Mouse (Mus musculus) midbrain, postnatal 0 days (tissue): ENCODE results near the gene Fam189a1. TPM values are rescaled to one million over a fixed set of nuclear protein-coding genes. Genes with fewer than 3 reads are reported as not detected.

Experiments used
- ATAC-seq: fragments of 200-750 bp; cut with Nextera tagmentation; 2 replicates; pipeline ENCODE4 v1.8.0; 2017; ENCODE audit warnings: moderate number of reproducible peaks, mild to moderate bottlenecking, moderate TSS enrichment, moderate library complexity; ENCODE audit not compliant: low FRiP score
- DNase-seq: peaks from one replicate; pipeline ENCODE4 v3.0.0-alpha.2; 2015; ENCODE audit warnings: low spot score
- H3K27ac ChIP-seq: fragments of 300-500 bp; sonication (generic); 2 replicates; pipeline ENCODE4 v1.5.1; 2014; ENCODE audit warnings: low read depth, mild to moderate bottlenecking, low read length, mixed read lengths
- H3K27me3 ChIP-seq: fragments of 300-500 bp; sonication (generic); 2 replicates; pipeline ENCODE4 v1.6.1; 2014; ENCODE audit warnings: low read length, control low read depth, mixed read lengths; ENCODE audit not compliant: insufficient read depth
- H3K36me3 ChIP-seq: fragments of 300-500 bp; sonication (generic); 2 replicates; pipeline ENCODE4 v1.6.1; 2014; ENCODE audit warnings: low read length, control low read depth, mixed read lengths; ENCODE audit not compliant: insufficient read depth
- H3K4me1 ChIP-seq: fragments of 300-500 bp; sonication (generic); 2 replicates; pipeline ENCODE4 v1.6.1; 2014; ENCODE audit warnings: mild to moderate bottlenecking, control low read depth, antibody characterized with exemption, low read length, mixed read lengths; ENCODE audit not compliant: insufficient read depth
- H3K4me2 ChIP-seq: fragments of 300-500 bp; sonication (generic); 2 replicates; pipeline ENCODE4 v1.6.1; 2014; ENCODE audit warnings: low read depth, mild to moderate bottlenecking, low read length, mixed read lengths; ENCODE audit not compliant: poor library complexity, severe bottlenecking
- H3K4me3 ChIP-seq: fragments of 300-500 bp; sonication (generic); 2 replicates; pipeline ENCODE4 v1.5.1; 2014; ENCODE audit warnings: low read depth, mild to moderate bottlenecking, low read length, moderate library complexity
- H3K9ac ChIP-seq: fragments of 300-500 bp; sonication (generic); replicated peaks from 2 replicates; pipeline ENCODE4 v1.6.1; 2014; ENCODE audit warnings: mild to moderate bottlenecking, low read length, moderate library complexity, mixed read lengths; ENCODE audit not compliant: poor library complexity, severe bottlenecking
- H3K9me3 ChIP-seq: fragments of 300-500 bp; sonication (generic); 2 replicates; pipeline ENCODE4 v1.6.1; 2016; ENCODE audit warnings: low read length, control low read depth
- CTCF ChIP-seq: IDR thresholded peaks from 2 replicates; pipeline ENCODE4 v1.5.1; 2016; ENCODE audit warnings: antibody characterized with exemption, mild to moderate bottlenecking
- WGBS: fragments of 180-500 bp; shearing (Covaris S2); extraction: QIAGEN DNeasy Blood & Tissue Kit; methylation state at CpG from one replicate; pipeline ENCODE4 v1.1.7; 2014; 5-methylcytosine and 5-hydroxymethylcytosine counted together
- polyA plus RNA-seq: library from polyadenylated mRNA; unstranded; fragments of >200 nt; fragmentation: Nextera tagmentation; extraction: Ambion mirVana; gene quantifications from 2 replicates; pipeline ENCODE4 v1.2.1, GENCODE M21; 2015
- total RNA-seq: library from RNA; depleted of rRNA; stranded (reverse); fragments of >200 nt; gene quantifications from 2 replicates; pipeline ENCODE4 v1.2.3, GENCODE M21; 2014

Gene Fam189a1
- total and polyA plus RNA-seq, 2 experiments from 2014 or later: 12.8 to 19.7 TPM

DNA sequence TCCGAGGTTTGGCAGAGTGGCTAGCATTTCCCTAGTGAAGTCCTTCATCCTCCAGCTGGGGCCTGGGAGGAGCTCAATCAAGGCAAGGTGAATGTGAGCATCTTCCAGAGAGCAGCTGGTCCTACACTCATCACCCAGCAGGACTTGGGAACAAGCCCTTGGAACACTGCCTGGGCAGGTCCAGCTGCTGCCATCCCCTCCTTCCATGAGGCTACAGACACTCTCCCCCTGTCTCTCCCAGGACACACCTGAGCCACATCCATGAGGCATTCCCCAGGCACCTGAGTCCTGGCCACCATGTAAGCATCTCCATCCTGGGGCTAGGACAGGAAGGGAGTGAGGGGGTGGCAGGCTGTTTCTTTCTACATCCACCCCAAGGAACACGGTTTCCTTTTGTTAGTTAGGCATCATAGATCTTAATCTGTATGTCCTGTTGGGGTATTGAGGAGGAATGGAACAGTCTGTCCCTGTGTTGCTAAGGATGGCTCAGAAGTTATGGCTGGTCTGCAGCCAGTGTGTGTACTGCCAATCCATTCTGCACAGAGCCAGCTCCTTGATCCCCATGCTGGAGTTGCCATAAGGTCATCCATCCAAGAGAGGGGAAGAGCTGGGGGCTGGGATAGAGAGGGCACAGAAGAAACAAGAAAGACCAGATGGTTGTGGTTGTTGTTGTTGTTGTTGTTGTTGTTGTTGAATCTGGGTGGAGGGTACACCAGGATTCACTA, 174.7 kb downstream of the Fam189a1 start:
- peak; percentile 38; the same call in 1 of the 2 replicates for ATAC-seq
- no peak overlapping the region for H3K27ac ChIP-seq

DNA sequence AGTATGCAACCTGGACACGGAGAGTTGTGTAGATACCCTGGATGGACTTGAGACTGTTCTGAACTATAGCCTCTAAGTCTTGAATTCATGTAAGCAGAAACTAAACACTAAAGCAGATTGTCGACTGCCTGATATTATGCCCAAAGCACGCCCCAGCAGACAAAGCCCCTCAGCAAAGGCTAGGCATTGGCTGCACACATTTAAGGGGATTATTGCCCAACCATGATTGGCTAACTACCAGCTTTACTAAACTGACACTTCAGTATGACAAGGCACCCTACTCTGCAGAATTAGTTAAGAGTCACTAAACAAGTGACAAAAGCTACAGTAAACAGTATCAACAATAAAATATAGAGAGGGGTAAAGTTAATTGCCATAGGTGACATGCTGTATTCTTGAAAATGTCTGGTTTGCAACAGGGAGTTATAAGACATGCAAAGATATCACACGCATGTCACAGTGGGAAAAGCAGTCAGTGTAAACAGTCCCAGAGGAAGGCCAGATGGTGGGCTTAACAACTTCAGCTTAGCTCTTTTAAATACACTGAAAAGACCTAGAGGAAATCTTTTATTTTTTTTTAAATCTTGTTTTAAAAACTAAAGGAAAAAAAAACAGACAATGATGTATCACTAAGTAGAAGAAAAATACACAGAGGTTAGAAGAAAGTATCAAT, 182.6 kb downstream of the Fam189a1 start:
- TF ChIP-seq CTCF: no peak

More for the DNA sequence above, 174.7 kb downstream of the Fam189a1 start:
- peak; percentile 80 for DNase-seq
- Histone ChIP-seq H3K4me2 (no peak overlapping the region), H3K4me3 (no peak overlapping the region), H3K9me3 (no peaks in the 10 kb centered on the region), H3K27me3 (no peaks in the 10 kb centered on the region), H3K4me1 (no peaks in the 10 kb centered on the region), H3K9ac (no peak overlapping the region), H3K36me3 (no peaks in the 10 kb centered on the region)
- 69% methylated on average over 2 of the region's 2 CpGs for WGBS
- TF ChIP-seq CTCF: no peak

DNA sequence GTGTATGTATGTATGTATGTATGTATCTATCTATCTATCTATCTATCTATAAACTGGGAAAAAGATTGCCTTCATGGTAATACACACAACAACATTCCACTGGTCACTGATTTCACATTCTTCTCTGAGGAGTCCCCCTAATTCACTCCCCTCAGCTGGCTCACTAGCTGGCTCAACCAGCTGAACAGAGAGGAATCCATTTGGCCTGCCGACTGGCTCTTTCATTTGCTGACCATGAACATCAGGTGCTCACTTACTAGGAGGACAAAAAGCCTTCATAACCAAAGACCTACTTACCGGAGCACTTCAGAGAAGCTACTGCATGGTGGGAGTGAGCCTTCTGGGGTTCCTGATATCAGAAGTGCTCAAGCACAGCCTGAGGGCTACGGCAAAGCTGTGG, 194.2 kb downstream of the Fam189a1 start:
- H3K27me3 ChIP-seq: no peaks in the 10 kb centered on the region
- TF ChIP-seq CTCF: no peak
- no peak overlapping the region for H3K9ac ChIP-seq
- no peak overlapping the region for H3K4me2 ChIP-seq
- ATAC-seq (no peak), DNase-seq (no peak)
- H3K4me3 ChIP-seq: no peak overlapping the region
- no peaks in the 10 kb centered on the region for H3K4me1 ChIP-seq
- H3K36me3 ChIP-seq: no peaks in the 10 kb centered on the region
- no peak overlapping the region for H3K27ac ChIP-seq
- 95% methylated on average over 3 of the region's 3 CpGs for WGBS
- no peaks in the 10 kb centered on the region for H3K9me3 ChIP-seq

More for the DNA sequence above, 182.6 kb downstream of the Fam189a1 start:
- WGBS: 45% methylated on average over 4 of the region's 4 CpGs
- H3K27ac ChIP-seq: no peak overlapping the region
- no peaks in the 10 kb centered on the region for H3K36me3 ChIP-seq
- H3K9me3 ChIP-seq: no peaks in the 10 kb centered on the region
- H3K4me1 ChIP-seq: peaks cover 4% of the 10 kb centered on the region; the same call in 1 of the 2 replicates
- no peaks in the 10 kb centered on the region for H3K27me3 ChIP-seq
- H3K9ac ChIP-seq: no peak overlapping the region
- no peak overlapping the region for H3K4me3 ChIP-seq
- no peak overlapping the region for H3K4me2 ChIP-seq
- DNase-seq (peak; percentile 69), ATAC-seq (no peak)

DNA sequence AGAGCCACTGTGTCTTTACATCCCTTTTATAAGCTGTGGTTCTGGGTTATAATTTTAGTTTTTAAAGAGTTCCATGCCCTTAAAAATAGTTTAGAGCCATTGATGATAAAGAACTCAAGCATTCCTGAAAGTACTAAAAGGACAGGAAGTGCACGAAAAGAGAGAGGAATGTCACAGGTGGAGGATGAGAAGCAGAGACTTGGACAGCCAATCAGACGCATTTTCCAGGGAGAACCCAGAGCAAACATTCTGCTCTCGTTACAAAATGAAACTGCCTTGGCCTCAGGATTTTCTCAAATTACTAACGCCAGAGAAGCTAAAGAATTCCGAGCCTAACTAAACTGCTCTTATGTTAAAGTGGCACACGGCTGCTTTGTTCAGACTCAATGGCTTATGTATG, 197.3 kb downstream of the Fam189a1 start:
- ATAC-seq (no peak), DNase-seq (no peak)
- no peak overlapping the region for H3K27ac ChIP-seq
- no peaks in the 10 kb centered on the region for H3K36me3 ChIP-seq
- H3K4me3 ChIP-seq: no peak overlapping the region
- TF ChIP-seq CTCF: no peak
- no peak overlapping the region for H3K4me2 ChIP-seq
- no peaks in the 10 kb centered on the region for H3K27me3 ChIP-seq
- H3K9ac ChIP-seq: no peak overlapping the region
- 51% methylated on average over 6 of the region's 6 CpGs for WGBS
- H3K4me1 ChIP-seq: no peaks in the 10 kb centered on the region
- no peaks in the 10 kb centered on the region for H3K9me3 ChIP-seq

DNA sequence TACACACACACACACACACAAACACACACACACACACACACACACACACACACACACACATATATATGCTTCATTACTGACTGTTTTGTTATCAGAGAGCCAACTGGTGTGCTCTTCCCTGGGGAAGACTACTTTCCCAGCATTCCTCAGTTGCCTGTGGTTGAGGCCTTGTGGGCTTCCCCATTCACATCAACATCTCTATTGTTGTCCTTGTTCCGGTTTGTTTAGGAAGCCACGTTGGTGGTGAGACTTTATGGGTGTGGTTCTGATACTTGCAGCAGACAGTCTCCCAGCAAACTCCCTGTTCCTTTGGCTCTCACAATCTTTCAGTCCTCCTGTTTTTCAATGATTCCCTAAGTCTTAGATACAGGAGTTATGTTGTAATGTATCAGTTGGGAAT, 204.2 kb downstream of the Fam189a1 start:
- Histone ChIP-seq H3K4me3 (no peak overlapping the region), H3K9me3 (no peaks in the 10 kb centered on the region), H3K36me3 (no peaks in the 10 kb centered on the region), H3K9ac (no peak overlapping the region), H3K27ac (no peak overlapping the region), H3K4me1 (peaks cover 7% of the 10 kb centered on the region), H3K4me2 (no peak overlapping the region), H3K27me3 (no peaks in the 10 kb centered on the region)
- no peak for ATAC-seq
- DNase-seq: no peak
- no peak for TF ChIP-seq CTCF
- WGBS: 19% methylated on average over 2 of the region's 2 CpGs

DNA sequence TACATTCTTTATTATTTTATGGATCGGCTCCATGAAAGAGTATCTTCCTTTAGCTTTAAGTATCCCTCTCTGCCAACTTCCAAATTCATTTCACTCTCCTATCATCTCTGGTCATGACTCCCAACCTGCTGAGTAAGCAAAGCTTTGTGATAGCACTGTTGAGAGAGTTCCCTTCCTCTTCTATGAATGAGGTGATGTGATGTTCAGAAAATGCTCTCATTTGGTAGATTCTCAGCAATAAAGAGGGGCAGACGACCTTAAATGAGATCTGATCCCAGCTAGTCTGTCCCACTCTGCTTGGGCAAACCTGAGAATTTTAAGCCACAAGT, 205.6 kb downstream of the Fam189a1 start:
- H3K4me3 ChIP-seq: no peak overlapping the region
- 71% methylated on average over 2 of the region's 2 CpGs for WGBS
- no peak overlapping the region for H3K27ac ChIP-seq
- no peaks in the 10 kb centered on the region for H3K36me3 ChIP-seq
- H3K9ac ChIP-seq: no peak overlapping the region
- no peaks in the 10 kb centered on the region for H3K9me3 ChIP-seq
- H3K4me2 ChIP-seq: no peak overlapping the region
- ATAC-seq: no peak
- TF ChIP-seq CTCF: no peak
- H3K4me1 ChIP-seq: peaks cover 7% of the 10 kb centered on the region
- no peaks in the 10 kb centered on the region for H3K27me3 ChIP-seq
- no peak for DNase-seq
